Mouse (Mus musculus) frontal cortex, postnatal 14 days (tissue): ENCODE measurements around the gene Bcl9.

ENCODE experiments used
- DNase-seq, 2 experiments: peaks; one replicate each; pipeline ENCODE4 v3.0.0; 2022; ENCODE audit warnings: low spot score in 2 of 2

Gene Bcl9

GRCm38 (mm10) chr3:97232328-97232727 is 65.4 kb downstream of the Bcl9 start:
- no peak for DNase-seq

DNA sequence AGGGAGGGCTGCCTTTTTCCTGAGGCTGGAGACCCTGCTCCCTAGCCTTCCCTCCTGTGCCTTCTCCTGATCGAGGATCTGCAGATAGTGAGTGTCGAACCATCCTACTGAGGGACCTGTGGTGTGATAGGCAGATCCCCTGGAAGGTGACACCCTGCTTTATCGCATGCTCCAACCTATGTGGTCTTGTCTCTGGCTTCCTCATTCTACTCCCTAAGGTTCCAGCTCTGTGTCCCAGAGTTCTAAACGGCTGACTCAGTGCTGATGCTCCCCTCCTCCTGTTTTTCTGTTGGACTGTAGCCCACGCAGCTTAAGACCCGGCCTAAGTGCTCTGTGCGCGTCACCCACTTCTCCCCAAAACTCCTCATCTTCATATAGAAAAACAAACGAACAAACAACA is 65.9 kb downstream of the Bcl9 start:
- no peak for DNase-seq

GRCm38 (mm10) chr3:97230631-97231404 is 66.9 kb downstream of the Bcl9 start:
- no peak for DNase-seq

GRCm38 (mm10) chr3:97228457-97228856 is 69.3 kb downstream of the Bcl9 start:
- DNase-seq: no peak

DNA sequence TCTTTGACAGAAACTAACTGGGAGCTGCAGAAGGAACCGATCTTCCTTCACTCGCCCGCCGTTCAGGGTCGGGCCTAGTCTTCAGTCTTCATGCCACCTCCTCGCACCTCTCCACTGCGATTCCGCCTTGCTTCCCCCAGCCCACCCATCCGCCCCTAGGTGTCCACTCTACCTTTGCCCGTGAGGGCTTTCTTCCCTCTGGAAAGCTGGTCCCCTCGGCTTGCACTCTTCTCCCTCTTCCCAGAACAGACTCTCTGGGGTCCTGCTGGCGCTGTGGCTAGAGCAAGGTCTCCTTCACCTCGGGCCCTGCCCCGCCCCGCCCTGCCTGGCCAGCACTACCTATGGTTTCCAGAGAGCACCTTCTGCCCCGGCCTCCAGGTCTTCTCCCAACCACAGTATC is 69.7 kb downstream of the Bcl9 start:
- DNase-seq: no peak

GRCm38 (mm10) chr3:97227259-97228005 is 70.3 kb downstream of the Bcl9 start:
- DNase-seq: peak; percentile 92 to 93

DNA sequence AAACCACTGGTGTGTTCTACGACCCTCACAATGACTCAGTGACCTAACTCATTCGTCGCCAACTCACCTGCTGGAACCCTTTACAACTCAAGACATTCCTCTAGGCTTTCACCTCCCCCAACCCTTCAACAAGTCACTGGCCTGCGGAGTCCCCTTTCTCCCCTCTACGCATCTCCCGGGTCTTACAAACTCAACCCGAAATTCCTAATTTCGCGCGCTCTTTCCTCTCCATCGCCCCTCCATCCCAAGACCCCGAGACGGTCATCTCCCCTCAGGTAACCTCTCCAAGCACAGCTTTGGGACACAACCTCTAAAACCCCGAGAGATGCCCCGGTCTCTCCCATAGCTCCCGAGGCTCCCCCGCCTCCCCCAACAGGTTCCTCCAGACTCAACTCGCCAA is 71.0 kb downstream of the Bcl9 start:
- DNase-seq: peak in 1 of 2 experiments; percentile 22

DNA sequence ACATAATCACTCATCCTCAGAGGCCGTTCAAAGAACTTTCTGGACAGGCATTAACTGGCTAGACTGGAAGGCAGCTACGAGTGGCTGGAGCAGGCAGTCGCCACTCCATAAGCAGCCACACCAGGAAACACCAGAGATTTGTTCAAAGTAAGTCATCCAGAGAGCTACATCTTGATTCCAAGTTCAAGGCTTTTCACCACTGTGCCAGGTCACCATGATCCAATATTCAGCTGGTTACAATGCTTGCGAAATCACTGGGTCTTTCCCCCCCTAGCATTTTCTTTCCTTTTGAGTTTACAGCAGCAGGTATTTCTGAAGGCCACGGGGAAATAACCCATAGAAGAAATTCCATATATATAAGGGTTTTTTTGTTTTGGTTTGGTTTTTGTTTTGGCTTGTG is 72.5 kb downstream of the Bcl9 start:
- no peak for DNase-seq

GRCm38 (mm10) chr3:97223261-97223660 is 74.5 kb downstream of the Bcl9 start:
- DNase-seq: no peak

GRCm38 (mm10) chr3:97215526-97215925 is 82.2 kb downstream of the Bcl9 start:
- DNase-seq: no peak

GRCm38 (mm10) chr3:97214439-97214838 is 83.3 kb downstream of the Bcl9 start:
- DNase-seq: no peak

DNA sequence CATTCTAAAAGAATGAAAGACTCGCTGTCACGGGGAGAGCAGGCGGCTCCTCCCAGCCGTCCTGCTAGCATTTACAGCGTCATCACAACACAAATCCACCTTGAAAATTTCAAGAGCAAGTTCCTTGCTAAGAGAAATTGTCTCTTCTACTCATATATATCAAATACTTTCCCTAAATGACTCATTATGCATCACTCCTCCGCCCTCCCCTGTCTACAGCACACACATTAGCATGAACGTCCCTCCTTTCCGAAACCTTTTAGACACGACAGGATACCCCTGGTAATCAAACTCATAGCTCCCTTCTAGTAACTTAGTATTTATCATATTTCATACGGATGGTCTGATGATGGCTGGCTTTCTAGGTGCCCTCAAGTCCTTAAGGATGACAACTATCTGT is 83.8 kb downstream of the Bcl9 start:
- no peak for DNase-seq

GRCm38 (mm10) chr3:97211177-97211576 is 86.5 kb downstream of the Bcl9 start:
- DNase-seq: no peak

DNA sequence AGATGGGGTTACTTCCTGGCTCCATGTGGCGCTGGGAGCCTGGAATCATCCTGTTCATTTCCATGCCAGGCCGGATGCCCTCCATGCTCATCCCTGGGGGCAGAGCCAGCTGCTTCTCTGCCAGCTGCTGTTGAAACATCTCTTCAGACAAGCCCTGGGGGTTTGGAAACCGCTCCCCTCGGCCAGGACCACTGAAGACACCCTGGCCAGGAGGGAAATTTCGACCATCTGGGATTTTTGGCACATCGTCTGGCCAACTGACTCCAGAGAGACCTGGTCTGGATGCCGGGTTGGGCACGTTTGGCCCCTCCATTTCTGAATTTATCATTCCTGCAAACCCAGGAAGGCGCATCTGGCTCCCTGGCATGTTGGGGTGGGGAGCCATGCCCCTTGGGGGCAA is 88.4 kb downstream of the Bcl9 start:
- DNase-seq: no peak

DNA sequence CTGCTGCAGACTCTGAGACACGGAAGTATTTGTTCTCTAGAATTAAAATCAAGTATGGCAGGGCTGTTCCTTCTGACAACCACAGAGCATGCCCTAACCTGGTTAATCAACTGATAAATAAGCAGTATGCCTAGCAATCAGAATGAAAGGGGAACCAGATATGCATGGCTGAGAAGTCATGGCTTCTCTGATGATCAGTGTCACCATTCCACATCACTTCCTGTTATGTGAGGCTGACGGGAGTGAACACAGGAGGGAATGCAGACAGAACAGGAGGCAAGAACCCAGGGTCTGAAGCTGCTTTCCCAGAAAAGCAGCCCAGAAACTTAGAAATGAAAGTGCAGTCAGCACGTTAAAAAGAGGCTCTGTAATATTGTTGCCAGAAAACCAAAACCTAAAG is 91.2 kb downstream of the Bcl9 start:
- DNase-seq: no peak

DNA sequence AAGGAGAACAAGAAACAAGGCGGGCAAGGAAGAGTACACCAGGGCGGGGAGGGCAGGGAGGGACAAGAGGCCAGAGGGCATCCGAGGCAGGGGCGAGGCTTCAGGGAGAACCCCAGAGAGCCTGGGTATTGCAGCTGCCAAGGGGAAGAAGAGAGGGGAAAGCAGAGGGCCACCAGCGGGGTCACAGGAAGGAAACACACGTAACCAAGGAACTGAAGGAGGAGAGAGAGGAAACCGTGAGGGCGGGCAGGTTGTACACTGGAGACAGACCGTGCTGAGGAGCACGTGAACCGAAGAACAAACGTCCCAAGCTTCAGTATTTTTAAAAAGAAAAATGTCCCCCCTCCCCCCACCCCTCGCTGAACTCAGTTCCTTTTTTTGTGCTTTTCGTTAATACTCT is 93.8 kb downstream of the Bcl9 start:
- DNase-seq: no peak

- DNase-seq: peak in 1 of 2 experiments; percentile 40
These were observed 95.8 kb downstream of the Bcl9 start for GRCm38 (mm10) chr3:97201943-97202342.

GRCm38 (mm10) chr3:97199261-97199660 is 98.5 kb downstream of the Bcl9 start:
- DNase-seq: no peak

- no peak for DNase-seq
These were observed 101.1 kb downstream of the Bcl9 start for GRCm38 (mm10) chr3:97196571-97196970.

DNA sequence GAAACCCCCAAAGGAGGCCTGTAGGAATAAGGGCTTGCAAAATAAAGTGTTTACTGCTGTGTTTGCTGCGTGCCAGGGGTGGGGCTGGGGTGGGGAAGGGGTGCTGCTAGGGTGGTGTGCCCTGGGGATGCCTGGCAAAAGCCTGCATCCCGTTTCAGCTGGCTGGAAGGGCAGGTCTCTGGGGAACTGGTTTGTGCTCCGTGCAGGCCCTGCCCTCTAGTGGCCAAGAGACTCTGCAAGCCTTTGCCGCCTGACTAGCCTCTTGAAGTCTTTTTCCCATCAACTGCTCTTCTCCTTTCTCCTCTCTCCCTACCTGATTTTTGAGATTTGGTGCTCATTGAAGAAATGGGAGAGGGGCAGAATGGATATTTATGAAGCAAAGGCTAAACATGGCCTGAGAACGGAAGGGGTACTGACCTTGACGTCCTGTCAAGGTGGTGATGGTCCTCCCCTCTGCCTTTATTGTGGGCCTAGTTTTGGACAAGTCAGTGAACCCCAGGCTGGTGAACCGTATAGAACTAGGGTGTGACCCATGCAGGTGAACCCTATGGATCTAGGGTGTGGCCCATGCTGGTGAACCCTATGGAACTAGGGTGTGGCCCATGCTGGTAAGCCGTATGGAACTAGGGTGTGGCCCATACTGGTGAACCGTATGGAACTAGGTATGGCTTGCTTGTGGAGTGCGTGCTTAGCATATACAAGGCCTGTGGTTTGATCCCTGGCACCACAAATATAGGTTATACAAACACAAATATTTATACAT is 112.4 kb downstream of the Bcl9 start:
- DNase-seq: peak; percentile 33 to 66

DNA sequence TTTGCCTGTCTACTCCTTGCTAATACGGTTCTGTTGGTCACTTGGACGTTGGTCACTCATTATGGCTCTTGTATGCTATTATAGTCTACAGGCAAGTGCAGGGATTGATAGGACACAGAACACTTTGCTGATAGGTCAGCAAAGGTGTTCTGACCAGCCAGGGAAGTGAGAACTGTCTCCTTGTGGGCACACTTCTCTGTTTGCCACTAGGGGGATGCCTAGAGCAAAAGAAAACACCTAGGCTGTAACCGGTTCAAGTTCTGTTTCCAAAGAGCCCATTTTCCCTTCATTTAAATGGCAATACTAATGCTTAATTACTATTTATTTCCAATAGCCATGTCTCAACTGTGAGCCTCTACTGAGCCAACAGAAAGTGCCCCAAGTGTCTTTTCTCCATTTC is 113.9 kb downstream of the Bcl9 start:
- no peak for DNase-seq

DNA sequence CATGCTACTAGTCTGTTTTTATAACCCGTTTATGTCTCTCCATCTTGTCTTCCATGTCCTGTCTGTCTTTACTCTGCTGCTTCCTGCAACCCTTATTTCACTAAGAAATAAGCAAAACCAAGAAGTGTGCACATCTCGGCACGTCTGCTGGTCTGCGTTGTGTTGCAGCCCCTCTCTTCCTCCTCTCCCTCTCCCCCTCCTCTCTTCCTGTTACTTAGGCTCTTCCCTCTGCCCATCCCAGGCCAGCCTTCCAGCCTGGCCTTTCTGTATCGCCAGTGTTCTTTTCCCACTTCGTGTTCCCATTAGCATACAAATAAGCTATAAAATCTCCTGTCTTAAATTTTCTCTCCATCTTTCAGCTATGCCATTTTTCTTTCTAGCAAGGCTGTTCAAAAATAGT is 117.2 kb downstream of the Bcl9 start:
- no peak for DNase-seq

DNA sequence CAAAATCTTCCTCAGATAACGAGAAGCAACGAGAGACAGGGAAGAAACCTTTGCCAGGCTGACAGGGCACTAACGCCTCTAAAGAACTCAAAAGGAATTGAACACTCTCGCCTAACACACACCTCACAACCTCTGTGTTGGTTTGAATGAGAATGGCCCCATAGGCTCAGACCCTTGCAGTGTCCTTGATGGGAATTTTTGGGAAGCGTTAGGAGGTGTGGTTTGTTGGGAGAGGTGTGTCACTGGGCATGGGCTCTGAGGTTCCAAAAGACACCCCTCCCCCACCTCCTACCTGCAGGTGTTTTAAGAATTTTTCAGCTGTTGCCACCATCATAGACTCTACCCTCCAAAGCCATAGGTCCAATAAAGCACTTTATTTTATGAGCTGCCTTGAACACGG is 118.8 kb downstream of the Bcl9 start:
- no peak for DNase-seq
